Mouse (Mus musculus): ENCODE results near the gene Por. TPM values are rescaled to one million over a fixed set of nuclear protein-coding genes. Genes with fewer than 3 reads are reported as not detected.

Gene Por
- total RNA-seq, 2 experiments from 2014 or later, result 66.4 to 82.7 TPM

GRCm38 (mm10) chr5:135777796-135778470 lies 108.1 kb downstream of the Por start, which contains the start of gene Styxl1:
Gene Styxl1 (minus strand): TSS chr5:135778385.
- no peak for DNase-seq

- peak; percentile 99 to 100 for DNase-seq
Observed at GRCm38 (mm10) chr5:135778471-135779445, 108.9 kb downstream of the Por start, which contains the start of gene Mdh2. Gene Mdh2 (plus strand): TSS chr5:135778480.

GRCm38 (mm10) chr5:135780331-135780730 lies 110.5 kb downstream of the Por start:
- no peak for DNase-seq

- DNase-seq, result no peak
Observed at GRCm38 (mm10) chr5:135782901-135783300, 113.1 kb downstream of the Por start.

Small RNAs within 50 kb of the gene (microRNA-seq; reads per million reads assigned to microRNA genes)
- 0.54 to 1.1 reads per million in 2 experiments for gene Mir7034

Other genes with a start within 250 kb of the Por start
- gene Hip1, start 124.9 kb upstream of the Por start, total RNA-seq (2021), result 10 to 100 TPM; 19.9 to 24.4 TPM
- not detected for gene Ccl26, start 106.5 kb upstream of the Por start, total RNA-seq (2021)
- 1 to 10 TPM; 2.3 to 2.7 TPM for gene Ccl24, start 97.0 kb upstream of the Por start, total RNA-seq (2021)
- gene Rhbdd2, start 37.4 kb upstream of the Por start, total RNA-seq (2021), result 10 to 100 TPM; 24.2 to 26.8 TPM
- gene Tmem120a, start 74.4 kb downstream of the Por start, total RNA-seq (2021), result 10 to 100 TPM; 14.3 to 16.3 TPM
- gene Styxl1, start 108.4 kb downstream of the Por start, total RNA-seq (2021), result not detected
- gene Mdh2, start 108.4 kb downstream of the Por start, total RNA-seq (2021), result 1,000 to 10,000 TPM; 1,865 to 1,976 TPM
- gene Srrm3, start 136.9 kb downstream of the Por start, total RNA-seq (2021), result not detected
- gene Hspb1, start 217.9 kb downstream of the Por start, total RNA-seq (2021), result 100 to 1,000 TPM; 501 to 698 TPM

Data from heart, adult 18-20 months (tissue).